Mouse (Mus musculus): ENCODE data around the gene Wdr60.
A peak's percentile ranks its signal among the peaks of the same experiment; 100 is the strongest.
"Not testable (repeated sequence)": the region's sequence is repeated elsewhere in the genome, so short reads cannot be mapped to it uniquely, and the experiment has no call there.

Wdr60 gene

DNA sequence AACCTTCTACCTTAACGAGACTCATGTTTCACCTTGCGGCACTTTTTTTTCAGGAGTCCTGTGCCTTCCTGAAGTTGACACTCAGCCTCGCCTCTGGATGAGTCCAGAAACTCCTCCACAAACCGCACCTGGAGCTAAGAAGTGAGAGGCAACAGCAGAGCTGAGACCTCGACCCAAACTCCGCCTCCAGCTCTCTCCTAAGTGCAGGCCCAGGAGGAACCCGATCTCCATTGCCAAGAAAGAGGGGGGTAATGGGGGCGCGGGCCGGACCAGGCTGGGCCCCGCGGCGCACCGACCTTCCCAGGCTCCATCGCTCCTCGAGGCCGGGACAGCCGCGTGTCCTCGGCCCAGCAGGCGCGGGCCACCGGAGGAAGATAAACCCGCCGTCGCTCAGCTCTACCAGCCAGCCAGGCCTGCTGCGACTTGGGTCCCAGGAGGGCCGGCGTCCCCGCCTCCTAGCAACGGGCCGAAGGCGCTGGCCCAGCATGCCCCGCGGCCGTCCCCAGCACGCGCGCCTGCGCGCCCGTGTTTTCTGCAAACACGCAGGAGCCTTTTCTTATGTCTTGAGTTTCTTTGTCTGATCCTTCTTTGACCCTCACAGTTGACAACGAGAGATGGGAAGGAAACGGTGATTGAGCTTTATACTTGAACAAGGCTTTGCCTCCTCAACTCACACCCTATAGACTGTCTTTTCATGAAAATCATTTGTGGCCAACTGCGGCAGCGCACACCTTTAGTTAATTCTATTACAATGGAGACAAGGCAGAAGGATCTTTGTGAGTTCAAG is at the start of gene Wdr60:
TSS of gene Wdr60 (minus strand) at position 468 of the 787 bp plus-strand sequence.
- peak; percentile 85 for DNase-seq (ENCODE audit: low read depth)

DNA sequence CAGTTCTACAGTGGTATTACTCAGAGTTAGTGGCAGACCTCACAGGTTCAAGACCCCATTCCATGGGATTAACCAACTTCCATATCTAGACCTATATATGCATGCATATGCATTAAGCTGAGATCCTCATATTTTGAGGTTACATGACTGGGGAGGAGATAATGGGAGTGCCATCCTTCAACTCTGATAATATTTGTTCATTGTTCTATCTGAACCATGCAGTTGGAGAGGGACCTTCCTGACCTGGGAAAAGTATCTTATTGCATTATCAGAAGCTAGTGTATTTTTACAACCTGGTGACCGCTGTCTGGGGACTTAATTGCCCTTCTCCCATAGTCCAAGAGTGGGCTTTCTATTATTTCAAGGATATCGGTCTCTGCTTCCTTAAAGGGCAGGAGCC is 45.8 kb upstream of the Wdr60 start:
- DNase-seq (ENCODE audit: low read depth), result no peak

DNA sequence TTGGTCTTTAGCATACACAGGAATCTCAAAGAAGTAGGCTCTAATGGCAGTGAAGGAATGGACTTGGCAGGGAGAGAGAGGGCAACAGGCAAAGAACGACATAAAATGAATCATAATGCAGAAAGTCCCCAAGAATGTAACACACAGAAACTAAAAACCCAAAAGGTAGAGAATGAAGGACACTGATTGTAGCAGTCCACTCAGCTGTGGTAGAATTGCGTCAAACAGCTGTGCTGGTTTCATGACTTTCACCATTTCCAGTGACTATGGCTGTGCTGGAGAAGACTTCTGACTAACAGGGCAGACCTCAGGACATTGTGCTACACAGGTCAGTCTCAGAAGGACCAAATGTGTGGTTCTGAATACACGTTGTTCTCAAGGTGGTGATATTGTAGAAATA is 45.0 kb upstream of the Wdr60 start:
- no peak for DNase-seq (ENCODE audit: low read depth)

DNA sequence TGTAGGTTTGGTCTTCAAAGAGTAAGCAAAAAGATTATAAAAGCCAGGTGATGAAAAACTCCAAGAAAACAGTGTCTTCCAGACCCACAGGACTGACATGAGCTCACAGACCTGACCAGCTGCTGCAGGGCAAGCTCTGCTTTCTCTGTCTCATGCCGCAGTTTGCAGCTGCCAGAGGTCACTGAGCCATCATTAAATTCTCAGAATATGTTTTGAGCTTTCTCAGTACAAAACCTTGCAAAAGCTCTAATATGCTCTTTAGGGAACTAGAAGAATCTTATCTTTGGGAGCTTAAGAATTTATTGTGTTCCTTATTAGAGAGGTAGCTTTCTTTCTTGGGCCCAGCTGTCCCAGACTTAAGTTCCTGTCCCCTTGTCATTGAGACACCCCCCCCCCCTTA is 43.2 kb upstream of the Wdr60 start:
- DNase-seq (ENCODE audit: low read depth), result peak; percentile 65

DNA sequence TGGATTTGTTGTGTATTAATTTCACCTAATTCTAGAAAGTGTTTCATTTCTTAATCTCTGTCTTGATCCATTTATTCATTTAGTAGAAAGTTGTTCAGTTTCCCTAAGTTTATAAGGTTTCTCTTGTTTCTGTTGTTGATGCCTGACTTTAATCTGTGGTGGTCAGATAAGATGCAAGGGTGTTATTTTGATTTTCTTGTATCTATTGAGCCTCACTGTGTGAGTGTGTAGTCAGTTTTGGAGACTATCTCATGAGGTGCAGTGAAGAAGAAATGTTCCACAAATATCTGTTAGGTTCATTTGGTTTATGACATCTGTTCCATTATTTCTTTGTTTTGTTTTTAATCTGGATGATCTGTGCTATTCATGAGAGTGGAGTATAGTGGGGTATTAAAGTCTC is 39.4 kb upstream of the Wdr60 start:
- no peak for DNase-seq (ENCODE audit: low read depth)

DNA sequence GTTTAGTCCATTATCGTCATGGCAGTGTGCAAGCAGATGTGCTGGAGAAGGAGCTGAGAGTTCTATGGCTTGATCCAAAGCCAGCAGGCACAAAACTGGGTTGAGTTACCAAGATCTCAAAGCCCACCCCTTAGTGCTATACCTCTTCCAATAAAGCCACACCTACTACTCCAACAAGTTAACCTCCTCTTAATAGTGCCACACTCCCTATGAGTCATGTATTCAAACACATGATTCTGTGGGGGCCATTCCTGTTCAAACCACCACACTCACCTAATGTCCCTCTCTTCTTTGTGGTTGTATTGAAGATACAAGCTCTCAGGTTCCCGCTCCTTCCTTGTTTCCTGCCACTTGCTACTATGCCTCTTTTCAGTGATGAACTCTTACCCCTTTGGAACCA is 37.1 kb upstream of the Wdr60 start:
- peak; percentile 70 for DNase-seq (ENCODE audit: low read depth)

DNA sequence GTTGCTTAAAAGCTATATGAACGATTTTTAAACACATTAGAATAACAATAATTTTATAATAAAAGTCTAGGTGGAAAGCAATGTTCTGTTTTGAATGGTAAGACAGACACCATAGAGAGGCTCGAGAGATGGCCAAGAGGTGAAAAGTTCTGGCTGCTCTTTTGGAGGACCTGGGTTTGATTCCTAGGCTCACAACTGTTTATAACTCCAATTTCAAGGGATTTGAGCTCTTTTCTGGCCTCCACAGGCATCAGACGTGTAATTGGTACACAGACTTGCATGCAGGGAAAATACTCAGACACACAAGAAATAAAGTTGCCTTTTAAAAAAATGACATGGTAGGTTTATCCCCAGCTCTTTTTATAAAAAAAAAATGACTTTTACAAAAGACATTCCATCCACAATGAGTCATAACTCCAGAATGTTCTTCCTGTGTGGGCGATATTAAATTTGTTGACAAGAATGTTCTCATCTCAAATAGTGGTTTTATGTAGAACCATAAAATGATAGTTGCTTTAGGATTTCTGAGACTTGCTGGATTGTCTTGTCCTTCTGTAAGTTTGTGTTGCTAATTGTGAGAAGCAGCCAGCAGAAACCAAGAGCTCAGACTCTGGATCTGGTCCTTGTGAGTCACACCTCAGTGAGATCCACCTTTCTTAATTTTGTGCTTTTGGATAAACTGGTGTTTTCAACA is 30.9 kb upstream of the Wdr60 start:
- peak; percentile 70 for DNase-seq (ENCODE audit: low read depth)

DNA sequence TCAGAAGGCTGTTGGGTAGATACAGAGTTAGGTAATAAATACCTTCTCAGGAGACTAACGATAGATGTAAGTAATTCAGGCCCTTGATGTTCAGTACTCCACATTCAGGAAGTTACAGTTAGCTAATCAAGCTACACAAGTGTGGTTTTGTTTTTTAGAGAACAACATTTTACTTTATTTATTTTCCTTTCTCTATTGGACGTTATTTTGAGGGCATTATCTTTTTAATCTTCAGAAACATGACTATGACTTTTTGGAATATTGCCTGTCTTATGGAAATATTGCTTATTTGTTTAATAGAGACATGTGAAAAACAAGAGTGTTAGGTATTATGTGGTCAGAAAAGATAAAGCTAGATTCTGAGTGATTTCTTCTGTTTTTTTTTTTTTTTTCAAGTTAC is 30.4 kb upstream of the Wdr60 start:
- DNase-seq (ENCODE audit: low read depth), result peak; percentile 56

DNA sequence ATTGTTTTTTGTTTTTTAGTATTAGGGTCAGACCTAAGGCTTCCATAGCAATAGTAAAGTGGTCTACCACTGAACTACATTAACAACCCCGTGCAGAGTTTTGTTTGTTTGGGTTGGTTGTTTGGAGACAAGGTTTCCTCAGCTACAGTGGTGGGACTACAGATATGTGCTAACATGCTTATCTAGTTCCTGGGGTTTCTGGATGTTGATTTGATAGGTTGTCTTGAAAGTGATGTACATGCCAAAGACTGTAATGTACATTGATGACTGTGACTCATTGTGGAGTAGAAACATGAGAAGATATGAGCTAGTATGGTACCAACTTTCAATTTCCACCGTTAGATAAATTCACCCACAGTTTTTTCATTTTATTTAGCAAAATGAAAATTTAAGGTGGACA is 20.7 kb upstream of the Wdr60 start:
- DNase-seq (ENCODE audit: low read depth), result peak; percentile 51

DNA sequence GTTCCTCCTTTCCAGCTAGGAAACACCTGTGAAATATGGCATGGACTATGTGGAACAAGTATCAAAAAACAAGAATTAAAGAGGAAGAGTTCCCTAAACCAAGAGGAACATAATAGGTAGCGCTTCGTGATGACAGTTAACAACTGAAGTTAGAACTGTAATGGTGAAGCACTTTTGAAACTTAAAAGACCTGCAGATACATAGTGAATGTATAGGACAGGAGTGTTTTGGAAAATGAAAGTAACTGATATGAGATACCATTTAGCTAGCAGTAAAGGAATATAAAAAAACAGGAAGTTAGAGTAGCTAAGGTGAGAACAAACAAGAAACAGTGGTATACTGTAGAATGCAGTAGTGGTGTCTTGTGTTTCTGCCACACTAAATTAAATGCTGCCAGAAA is 20.0 kb upstream of the Wdr60 start:
- peak; percentile 26 for DNase-seq (ENCODE audit: low read depth)

DNA sequence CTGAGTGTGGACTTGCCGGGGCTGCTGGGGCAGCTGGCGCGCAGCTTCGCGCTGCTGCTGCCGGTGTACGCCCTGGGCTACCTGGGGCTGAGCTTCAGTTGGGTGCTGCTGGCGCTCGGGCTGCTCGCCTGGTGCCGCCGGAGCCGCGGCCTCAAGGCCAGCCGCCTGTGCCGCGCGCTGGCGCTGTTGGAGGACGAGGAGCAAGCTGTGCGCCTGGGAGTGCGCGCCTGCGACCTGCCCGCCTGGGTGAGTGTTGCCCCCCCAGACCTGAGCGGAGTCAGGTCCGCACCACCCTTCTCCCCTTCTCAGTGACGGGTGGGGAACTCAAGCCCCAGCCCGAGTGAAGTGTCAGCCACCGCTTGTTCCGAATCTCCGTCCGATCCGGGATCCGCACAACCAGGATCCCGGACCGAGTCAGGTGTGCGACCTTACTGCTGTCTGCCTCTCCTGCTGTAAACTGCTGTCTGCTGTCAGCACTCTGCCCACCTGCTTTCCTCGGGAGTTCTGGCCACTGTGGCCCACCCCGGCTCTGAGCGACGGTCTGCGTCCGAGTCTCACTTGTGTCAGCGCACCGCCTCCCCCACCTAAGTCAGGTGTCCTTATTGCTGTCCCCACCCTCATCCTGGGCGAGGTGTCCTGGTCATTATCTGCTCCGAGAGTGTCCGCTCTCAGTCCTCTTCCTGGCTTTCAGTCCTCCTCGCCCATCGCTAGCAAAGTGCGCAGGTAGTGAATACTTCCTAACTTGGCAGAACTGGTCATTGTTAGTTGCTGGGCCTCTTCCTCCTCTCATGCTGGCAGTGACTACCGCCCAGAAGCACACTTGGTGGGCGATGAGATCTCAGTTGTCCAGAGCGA is 18.8 kb upstream of the Wdr60 start:
- peak; percentile 65 for DNase-seq (ENCODE audit: low read depth)

DNA sequence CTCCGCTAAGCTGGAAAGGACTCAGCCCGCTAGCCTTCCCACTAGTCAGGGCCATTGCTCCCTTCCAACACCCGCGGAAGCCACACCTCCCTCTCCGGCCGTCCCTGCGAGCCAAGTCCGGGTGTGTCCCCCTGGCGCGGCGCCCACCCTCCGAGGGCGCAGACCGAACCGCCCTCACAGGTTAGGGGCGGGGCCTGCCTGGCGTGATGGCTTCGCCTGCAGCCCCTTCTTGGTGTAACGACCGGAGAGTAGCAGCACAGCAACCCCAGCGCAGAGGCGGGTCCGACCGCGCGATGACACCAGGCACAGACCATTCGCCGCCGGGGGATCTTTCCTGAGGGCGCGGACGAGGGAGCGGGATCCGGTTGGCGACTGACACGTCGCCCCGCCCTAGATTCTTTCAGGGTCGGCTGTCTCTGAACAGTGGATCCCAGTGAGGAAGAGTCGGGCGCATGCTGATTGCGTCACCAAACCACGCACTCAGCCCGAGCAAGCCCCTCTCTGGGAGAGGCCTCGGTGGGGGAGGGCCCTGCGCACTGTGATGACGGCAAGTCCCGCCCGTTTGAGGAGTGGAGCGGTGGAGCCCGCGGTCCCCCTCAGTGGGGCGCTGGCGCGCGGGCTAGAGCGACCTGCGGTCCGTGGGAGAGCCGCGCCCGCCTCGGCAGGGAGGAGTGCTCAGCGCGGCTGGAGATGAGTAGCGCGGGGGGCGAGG is 18.0 kb upstream of the Wdr60 start, which contains the start of gene Esyt2:
TSS of gene Esyt2 (plus strand) at position 544 of the 712 bp plus-strand sequence.
- DNase-seq (ENCODE audit: low read depth), result peak; percentile 100

DNA sequence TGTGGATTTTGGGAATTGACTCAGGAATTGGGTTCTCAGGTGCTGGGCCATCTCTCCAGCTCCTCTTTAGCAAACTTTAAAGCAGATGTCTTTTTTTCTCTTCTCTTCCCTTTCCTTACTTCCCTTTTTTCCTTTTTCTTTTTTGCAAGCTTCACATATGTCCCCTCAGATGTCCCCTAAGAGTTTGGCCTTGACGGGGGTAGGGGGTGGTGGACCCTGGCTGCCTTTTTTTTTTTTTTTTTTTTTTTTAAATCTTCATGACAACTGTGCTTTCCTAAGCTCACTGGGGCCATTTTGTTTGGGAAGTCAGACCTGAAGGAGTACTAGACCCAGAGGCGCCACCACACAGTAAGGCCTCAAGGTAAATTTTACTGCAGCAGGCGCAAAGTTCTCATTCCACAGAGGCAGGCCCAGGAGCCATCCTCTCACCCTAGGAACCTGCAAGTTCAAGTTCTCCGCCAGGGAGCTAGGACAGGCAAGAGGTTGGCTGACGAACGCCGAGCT is 17.4 kb upstream of the Wdr60 start:
- DNase-seq (ENCODE audit: low read depth), result no peak

DNA sequence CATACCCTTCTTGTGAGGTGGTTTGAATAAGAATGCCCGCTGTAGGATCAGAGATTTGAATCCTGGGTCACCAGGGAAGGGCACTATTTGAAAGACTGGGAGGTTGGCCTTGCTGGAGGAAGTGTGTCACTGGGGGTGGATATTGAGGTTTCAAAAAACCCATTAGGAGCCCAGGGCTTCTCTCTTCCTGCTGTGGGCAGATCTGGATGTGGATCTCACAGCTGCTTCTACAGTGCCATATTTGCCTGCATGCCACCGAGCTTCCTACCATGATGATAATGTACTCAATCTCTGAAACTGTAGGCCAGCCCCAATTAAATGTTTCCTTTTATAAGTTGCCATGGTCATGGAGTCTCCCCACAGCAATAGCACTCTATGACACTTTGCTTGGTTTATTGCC is 16.4 kb upstream of the Wdr60 start:
- DNase-seq (ENCODE audit: low read depth), result peak; percentile 62

DNA sequence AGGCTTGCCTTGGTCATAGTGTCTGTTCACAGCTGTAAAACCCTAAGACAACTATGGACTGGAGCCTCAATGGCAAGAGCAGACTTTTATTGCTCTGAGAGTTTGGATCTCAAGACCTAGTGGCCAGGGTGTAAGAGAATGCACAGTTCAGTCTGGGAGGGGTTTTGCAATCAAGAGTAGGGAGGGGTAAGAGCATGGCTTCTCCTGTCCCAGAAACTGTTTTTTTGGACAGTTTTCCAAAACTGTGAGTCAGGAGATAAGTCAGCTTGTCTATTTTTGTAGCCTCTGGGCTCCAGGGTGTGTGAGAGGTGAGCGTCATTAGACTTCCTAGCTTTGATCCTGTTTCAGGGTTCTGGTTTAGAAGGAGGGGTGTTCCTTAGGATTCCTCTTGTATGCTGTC is 15.7 kb upstream of the Wdr60 start:
- DNase-seq (ENCODE audit: low read depth), result no peak

DNA sequence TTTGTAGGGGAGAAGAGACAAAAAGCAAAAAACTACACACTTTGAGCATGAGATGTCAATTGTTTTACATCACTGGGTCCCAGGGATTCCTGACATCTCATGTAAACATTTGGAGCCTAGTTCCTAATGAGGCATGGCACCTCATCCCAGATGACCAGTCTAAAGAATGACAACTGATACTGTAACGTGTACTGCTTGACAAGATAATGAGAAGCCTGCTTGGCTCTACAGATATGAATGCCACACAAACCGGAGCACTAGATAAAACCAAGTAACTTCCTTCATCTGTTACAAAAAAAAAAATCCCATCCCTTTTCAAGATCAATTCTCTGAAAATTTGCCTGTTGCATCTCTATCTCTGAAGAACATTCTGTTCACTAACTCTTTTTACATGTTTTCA is 14.1 kb upstream of the Wdr60 start:
- no peak for DNase-seq (ENCODE audit: low read depth)

DNA sequence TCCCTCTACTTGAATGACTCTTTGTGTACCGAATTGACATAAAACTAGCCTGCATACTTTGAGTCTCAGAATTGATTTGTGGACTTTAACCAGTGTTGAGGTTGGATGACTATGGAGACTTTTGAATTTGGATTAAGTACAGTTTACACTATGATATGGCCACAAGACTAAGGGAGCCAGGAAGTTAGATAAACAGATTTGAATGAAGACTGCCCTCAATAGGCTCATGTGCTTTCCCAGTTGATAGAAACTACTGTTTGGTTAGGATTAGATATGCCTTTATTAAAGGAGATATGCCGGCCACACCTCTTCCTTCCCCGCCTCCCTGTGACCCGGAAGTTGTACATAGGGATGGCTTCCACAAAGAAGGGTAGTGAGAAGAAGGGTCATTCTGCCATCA is 12.8 kb upstream of the Wdr60 start:
- DNase-seq (ENCODE audit: low read depth), result no peak

DNA sequence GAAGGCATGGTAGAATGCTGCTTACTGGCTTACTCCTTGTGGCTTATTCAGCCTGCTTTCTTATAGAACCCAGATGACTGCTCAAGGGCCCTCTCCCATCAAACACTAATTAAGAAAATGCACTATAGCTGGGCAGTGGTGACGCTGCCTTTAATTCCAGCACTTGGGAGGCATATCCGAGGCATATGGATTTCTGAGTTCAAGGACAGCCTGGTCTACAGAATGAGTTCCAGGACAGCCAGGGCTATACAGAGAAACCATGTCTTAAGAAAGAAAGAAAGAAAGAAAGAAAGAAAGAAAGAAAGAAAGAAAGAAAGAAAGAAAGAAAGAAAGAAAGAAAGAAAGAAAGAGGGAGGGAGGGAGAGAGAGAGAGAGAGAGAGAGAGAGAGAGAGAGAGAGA is 12.3 kb upstream of the Wdr60 start, which contains the start of gene Gm11027:
TSS of gene Gm11027 (plus strand) at position 301 of the 400 bp plus-strand sequence.
- DNase-seq (ENCODE audit: low read depth), result not testable (repeated sequence)

DNA sequence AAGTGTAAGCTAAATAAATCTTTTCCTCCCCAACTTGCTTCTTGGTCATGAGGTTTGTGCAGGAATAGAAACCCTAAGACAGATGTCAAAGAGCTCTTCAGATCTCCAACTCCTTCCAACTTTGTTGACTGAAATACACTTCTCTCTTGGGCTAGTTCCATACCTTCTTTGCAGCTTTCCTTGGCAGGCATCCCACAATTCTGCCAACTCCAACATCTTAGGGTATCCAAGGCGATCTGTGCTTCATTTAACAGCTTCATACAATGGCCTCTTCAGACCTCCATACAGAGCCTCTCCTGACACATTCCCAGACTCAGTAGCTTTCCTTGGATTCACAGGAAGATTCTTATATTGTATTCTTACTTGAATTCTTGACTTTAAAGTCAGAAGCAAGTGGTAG is 10.9 kb upstream of the Wdr60 start:
- DNase-seq (ENCODE audit: low read depth), result no peak

DNA sequence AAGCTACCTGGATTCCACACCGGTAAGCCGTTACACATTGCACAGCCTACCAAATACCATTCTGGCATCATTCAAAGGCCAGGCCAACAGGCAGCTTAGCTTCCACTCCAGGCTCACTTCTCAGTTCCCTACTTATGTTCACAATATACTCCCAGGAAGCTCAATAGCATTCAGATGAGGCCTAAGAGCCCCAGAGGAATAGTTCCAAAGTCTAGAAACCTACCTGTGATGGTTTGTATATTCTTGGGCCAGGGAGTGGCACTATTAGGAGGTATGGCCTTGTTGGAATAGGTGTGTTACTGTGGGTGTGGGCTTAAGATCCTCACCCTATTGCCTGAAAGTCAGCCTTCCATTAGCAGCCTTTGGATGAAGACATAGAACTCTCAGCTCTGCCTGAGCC is 8.2 kb upstream of the Wdr60 start:
- no peak for DNase-seq (ENCODE audit: low read depth)

DNA sequence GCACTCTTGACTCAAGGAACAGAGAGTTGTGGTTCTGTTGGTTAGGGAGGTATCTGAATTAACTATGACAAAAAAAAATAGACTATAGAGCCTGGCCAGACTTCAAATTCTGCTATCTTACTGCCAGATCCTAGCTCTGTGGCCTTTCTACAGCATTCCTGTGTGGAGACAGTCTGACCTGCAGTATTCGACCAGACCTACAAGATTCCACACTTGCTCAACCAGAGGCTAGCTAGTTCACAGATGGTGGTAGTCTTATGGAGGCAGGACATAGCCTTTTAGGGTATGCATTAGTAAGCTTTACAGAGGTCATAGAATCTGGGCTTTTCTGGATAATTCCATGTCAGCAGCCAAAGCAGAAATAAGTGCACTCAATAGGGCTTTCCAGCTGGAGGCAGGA is 7.7 kb upstream of the Wdr60 start:
- no peak for DNase-seq (ENCODE audit: low read depth)

DNA sequence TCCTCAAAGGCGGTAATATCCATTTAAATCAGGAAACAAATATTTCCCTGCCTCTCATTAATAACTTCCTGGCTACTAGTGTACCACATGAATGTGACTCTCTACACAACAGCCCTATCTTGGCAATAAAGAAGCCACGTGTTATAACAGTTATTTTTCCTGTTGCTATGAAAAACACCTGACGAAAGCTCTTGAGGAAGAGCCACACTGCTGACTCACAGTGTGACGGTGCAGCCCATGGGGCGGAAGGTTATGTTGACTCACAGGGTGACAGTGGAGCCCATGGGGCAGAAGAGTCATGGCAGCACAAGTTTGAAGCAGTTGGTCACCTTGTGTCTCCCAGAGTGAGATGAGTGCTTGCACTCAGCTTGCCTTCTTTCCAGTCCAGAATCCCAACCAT is 6.6 kb upstream of the Wdr60 start:
- peak; percentile 89 for DNase-seq (ENCODE audit: low read depth)

Data from 416B (cell line).